Mouse (Mus musculus) G1E-ER4 (cell line): ENCODE results near the gene Cmtm5. TPM values are rescaled to one million over a fixed set of nuclear protein-coding genes. Genes with fewer than 3 reads are reported as not detected.

Experiments
- GATA1 ChIP-seq: IDR thresholded peaks from one replicate; pipeline ENCODE4 v1.8.0; 2012; ENCODE audit warnings: low read length, inconsistent platforms
- polyA plus RNA-seq: library from polyadenylated mRNA; stranded (reverse); fragments of >175 nt; gene quantifications from 2 replicates; pipeline ENCODE4 v1.2.3, GENCODE M21; 2012

The Cmtm5 gene
- polyA plus RNA-seq, 1 experiment: not detected

- TF ChIP-seq GATA1: no peak
Measured at GRCm38 (mm10) chr14:54925349-54926342, 10.4 kb upstream of the Cmtm5 start, which contains the start of gene Efs. Efs (minus strand) TSS chr14:54926126.

GRCm38 (mm10) chr14:54926401-54927158 lies 9.5 kb upstream of the Cmtm5 start:
- TF ChIP-seq GATA1: no peak

GRCm38 (mm10) chr14:54927296-54927695 lies 8.8 kb upstream of the Cmtm5 start:
- no peak for TF ChIP-seq GATA1

GRCm38 (mm10) chr14:54929801-54930200 lies 6.3 kb upstream of the Cmtm5 start:
- no peak for TF ChIP-seq GATA1

- no peak for TF ChIP-seq GATA1
Measured at GRCm38 (mm10) chr14:54930431-54930830, 5.6 kb upstream of the Cmtm5 start.

DNA sequence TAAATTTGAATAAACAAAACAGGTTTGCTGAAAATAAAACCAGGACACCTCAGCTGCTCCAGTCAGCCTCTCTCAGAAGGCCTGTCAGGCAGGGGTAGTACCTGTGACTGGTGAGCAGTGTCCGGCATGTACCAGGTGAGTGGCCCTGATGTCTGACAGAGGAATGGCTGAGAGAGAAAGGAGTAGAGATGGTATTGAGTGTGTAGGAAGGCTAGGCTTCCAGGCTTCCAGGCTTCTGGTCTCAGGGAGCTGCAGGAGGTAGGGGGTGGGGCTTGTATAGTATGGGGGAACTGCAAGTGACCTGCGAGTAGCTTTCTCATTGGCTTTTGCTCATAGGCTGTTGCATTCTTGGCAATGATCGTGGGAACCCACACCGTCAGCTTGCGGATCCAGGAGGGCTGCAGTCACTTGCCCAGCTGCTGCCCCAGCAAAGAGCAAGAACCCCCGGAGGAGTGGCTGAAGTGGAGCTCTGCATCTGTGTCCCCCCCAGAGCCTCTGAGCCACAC lies 3.4 kb upstream of the Cmtm5 start, which contains the start of gene Il25:
Gene Il25 (plus strand): TSS at position 51 of the 506 bp plus-strand sequence.
- no peak for TF ChIP-seq GATA1

DNA sequence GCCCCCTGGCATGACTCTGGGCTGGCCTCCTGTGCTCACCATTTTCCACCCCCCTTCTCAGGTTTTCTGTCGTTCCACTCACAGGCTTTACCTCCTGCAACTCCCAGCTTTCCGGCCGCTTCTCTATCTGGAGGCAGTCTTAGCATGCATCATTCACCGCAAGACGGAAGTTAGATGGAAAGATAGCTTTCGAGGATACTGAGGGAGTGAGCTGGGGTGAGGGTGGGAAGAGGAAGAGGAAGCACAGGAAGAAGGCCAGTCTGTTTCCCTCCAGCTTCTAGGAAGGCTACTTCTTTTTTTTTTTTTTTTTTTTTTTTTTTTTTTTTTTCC lies 735 bp downstream of the Cmtm5 start:
- TF ChIP-seq GATA1: no peak

- no peak for TF ChIP-seq GATA1
Measured at GRCm38 (mm10) chr14:54937361-54938182, 1.5 kb downstream of the Cmtm5 start.

DNA sequence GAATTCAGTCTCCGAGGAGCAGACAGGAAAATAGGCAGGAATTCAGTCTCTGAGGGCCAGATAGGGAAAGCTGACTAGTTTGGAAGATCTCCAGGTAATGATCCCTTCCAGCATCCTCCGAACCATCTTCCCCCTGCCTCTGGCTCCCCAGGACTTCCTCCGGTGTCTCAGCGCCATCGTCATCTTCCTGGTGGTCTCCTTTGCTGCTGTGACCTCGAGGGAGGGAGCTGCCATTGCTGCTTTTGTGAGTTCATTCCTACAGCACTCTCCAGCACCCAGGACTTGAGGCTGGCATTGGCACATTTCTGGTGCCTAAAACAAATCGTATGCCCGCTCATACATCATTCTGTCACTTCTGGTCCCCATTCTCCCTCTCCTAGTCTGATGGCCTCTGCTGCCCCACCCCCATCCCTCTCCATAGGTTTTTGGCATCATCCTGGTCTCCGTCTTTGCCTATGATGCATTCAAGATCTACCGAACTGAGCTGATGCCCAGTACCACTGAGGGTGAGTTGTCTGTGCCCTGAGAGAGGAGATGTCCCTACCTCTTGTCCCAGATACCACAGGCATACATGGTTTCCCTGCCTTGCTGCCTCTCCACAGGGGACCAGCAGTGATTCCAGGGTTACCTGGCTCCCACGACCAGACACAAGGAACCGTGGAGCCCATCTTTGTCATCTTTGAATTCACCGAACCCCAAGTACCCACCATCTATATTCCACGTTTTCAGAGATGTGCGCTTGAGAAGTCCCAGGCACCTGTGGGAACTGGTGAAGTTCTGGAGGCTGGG lies 2.6 kb downstream of the Cmtm5 start:
- no peak for TF ChIP-seq GATA1

DNA sequence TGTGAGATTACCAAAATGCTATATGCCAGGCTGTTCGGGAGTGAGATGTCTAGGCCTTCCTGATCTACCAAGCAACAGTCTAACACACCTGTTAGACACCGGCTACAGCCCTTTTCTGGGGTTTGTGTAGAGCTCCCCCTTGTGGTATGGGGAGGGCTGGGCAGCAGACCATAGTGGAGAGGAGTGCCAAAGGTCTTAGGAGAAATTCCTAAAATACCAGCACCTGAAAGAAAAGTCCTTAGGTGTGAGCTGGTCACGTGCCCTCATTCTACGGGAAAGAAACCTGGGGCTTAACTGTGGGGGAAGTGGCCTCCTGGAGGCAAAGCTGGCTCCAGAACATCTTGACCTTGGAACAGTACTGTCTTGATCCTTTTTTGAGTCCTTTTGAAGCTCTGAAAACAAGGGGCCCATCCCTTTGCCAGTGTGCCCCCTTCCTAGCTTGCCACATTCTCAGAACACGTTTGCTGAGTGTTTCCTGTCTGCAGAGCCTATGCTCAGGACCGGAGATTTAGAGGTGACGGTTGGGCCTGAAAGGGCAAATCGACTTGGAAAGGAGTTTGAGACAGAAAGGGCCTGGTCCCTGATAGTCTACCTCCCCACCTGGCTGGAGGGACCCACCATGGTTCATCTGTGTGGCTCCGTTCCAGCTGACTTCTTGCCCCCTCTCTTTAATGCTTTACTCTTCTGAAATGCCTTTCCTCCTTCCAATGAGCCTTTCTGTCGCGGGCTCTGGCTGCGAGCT lies 3.5 kb downstream of the Cmtm5 start:
- TF ChIP-seq GATA1: no peak

DNA sequence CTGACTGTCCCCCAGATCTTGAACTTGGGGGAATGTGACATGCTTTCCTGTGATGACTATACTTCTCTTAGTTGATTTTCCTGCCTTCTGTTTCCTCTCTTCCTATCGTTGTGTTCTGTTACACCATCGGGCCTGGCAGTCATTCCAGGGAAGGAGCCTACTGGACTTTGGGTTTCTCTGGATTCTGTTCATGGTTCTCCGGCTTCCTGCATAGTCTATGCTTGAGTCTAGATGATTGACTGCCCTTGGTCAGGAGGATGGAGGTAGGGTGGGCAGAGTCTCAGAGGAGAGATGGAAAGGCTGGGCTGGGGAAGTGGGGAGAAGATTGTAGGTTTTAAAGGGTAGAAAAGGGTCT lies 4.1 kb downstream of the Cmtm5 start:
- no peak for TF ChIP-seq GATA1

- TF ChIP-seq GATA1: no peak
Measured at GRCm38 (mm10) chr14:54941024-54941978, 5.2 kb downstream of the Cmtm5 start.

DNA sequence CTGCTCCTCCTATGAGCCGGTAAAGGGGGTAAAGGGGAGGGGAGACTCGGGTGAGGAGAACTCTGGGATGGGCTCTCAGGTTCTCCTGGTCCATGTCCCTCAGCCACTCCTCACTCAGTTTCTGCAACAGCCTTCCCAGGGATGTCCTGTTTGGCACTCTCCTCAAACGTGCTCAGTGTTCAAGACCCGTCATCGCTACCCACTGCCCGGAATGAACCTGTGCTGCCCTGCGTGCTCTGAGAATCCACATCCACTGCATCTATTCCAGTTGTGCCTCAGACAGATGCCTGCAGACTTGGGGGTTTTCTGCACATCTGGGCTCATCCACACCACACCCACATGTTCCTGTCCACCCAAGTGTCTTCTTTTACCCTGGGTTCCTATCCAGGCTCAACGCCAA lies 6.4 kb downstream of the Cmtm5 start:
- TF ChIP-seq GATA1: no peak

DNA sequence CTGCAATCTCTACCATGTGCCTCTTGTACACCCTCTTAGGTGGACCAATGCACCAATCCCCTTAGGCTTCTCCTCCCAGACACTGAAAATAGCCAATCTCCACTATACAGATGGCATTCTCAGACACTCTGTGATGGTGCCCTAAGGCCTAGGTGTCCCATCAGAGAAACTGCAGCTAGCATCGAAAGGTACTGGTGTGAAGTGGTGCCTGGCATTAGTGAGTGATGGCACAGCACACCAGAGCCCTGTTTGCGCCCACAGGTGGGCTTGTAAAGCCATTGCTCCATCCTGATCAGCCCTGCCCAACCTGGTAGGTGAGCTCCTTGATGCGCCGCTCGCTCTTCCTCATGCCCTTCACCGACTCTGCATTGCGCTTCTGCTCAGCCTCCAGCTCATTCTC lies 7.9 kb downstream of the Cmtm5 start:
- no peak for TF ChIP-seq GATA1
